Mouse (Mus musculus) limb, embryonic 14.5 days (tissue): ENCODE measurements at regions not wholly inside any gene's neighbourhood (a gene's known extent, or its start where the extent isn't known, plus 50 kb on each side); places are given as distances from the start of the nearest gene placed in this dataset.
A peak's percentile ranks its signal among the peaks of the same experiment; 100 is the strongest.

ENCODE experiments used
- ATAC-seq: fragments of 200-750 bp; cut with Nextera tagmentation; 2 replicates; pipeline ENCODE4 v1.8.0; 2017; ENCODE audit warnings: low read depth, moderate number of reproducible peaks, moderate TSS enrichment; ENCODE audit not compliant: low FRiP score
- DNase-seq: peaks from one replicate; pipeline ENCODE4 v3.0.0-alpha.2; 2015; ENCODE audit warnings: low spot score
- H3K27ac ChIP-seq: fragments of 300-500 bp; sonication (generic); replicated peaks from 2 replicates; pipeline ENCODE4 v1.5.1; 2014; ENCODE audit warnings: low read depth, mild to moderate bottlenecking, low read length, moderate library complexity, mixed read lengths
- H3K27me3 ChIP-seq: fragments of 300-500 bp; sonication (generic); 2 replicates; pipeline ENCODE4 v1.6.1; 2014; ENCODE audit warnings: low read length, mixed read lengths; ENCODE audit not compliant: control insufficient read depth, insufficient read depth
- H3K36me3 ChIP-seq: fragments of 300-500 bp; sonication (generic); 2 replicates; pipeline ENCODE4 v1.6.1; 2014; ENCODE audit warnings: mild to moderate bottlenecking, low read length, moderate library complexity, mixed read lengths; ENCODE audit not compliant: control insufficient read depth, insufficient read depth
- H3K4me1 ChIP-seq: fragments of 300-500 bp; sonication (generic); 2 replicates; pipeline ENCODE4 v1.6.1; 2014; ENCODE audit warnings: antibody characterized with exemption, low read length, mixed read lengths; ENCODE audit not compliant: control insufficient read depth, insufficient read depth
- H3K4me2 ChIP-seq: fragments of 300-500 bp; sonication (generic); replicated peaks from 2 replicates; pipeline ENCODE4 v1.6.1; 2014; ENCODE audit warnings: low read depth, mild to moderate bottlenecking, low read length, moderate library complexity; ENCODE audit not compliant: severe bottlenecking
- H3K4me3 ChIP-seq: fragments of 300-500 bp; sonication (generic); replicated peaks from 2 replicates; pipeline ENCODE4 v1.5.1; 2014; ENCODE audit warnings: low read length
- H3K9ac ChIP-seq: fragments of 300-500 bp; sonication (generic); 2 replicates; pipeline ENCODE4 v1.6.1; 2014; ENCODE audit warnings: mild to moderate bottlenecking, low read depth, low read length, moderate library complexity; ENCODE audit not compliant: severe bottlenecking
- H3K9me3 ChIP-seq: fragments of 300-500 bp; sonication (generic); 2 replicates; pipeline ENCODE4 v1.6.1; 2016; ENCODE audit warnings: low read length; ENCODE audit not compliant: control insufficient read depth
- POLR2A ChIP-seq: fragments of 200-500 bp; IDR thresholded peaks from 2 replicates; pipeline ENCODE4 v1.8.0; 2012; ENCODE audit warnings: inconsistent platforms, mild to moderate bottlenecking, moderate library complexity, borderline replicate concordance; ENCODE audit not compliant: insufficient read depth, insufficient read length; ENCODE audit errors: extremely low read depth
- WGBS: fragments of 180-500 bp; shearing (Covaris S2); extraction: QIAGEN DNeasy Blood & Tissue Kit; methylation state at CpG from one replicate; pipeline ENCODE4 v1.1.7; 2014; 5-methylcytosine and 5-hydroxymethylcytosine counted together

- H3K4me3 ChIP-seq, result no peak overlapping the region
- H3K27me3 ChIP-seq, result no peaks in the 10 kb centered on the region
- H3K4me2 ChIP-seq, result no peak overlapping the region
- no peak overlapping the region for H3K27ac ChIP-seq
- 44% methylated on average over 1 of the region's 1 CpGs for WGBS
- no peak for DNase-seq
- no peak for TF ChIP-seq POLR2A
- H3K9me3 ChIP-seq, result no peaks in the 10 kb centered on the region
- ATAC-seq, result no peak
- no peak overlapping the region for H3K9ac ChIP-seq
- no peaks in the 10 kb centered on the region for H3K4me1 ChIP-seq
- H3K36me3 ChIP-seq, result no peaks in the 10 kb centered on the region
Measured at GRCm38 (mm10) chr2:57865289-57865688, 132.4 kb upstream of the Galnt5 start.

- TF ChIP-seq POLR2A, result no peak
- WGBS, result 66% methylated on average over 2 of the region's 2 CpGs
- Histone ChIP-seq H3K36me3 (no peaks in the 10 kb centered on the region), H3K4me3 (no peak overlapping the region), H3K4me2 (no peak overlapping the region), H3K9ac (no peak overlapping the region), H3K9me3 (no peaks in the 10 kb centered on the region), H3K4me1 (no peaks in the 10 kb centered on the region), H3K27me3 (no peaks in the 10 kb centered on the region), H3K27ac (no peak overlapping the region)
- ATAC-seq, result no peak
- no peak for DNase-seq
Measured at GRCm38 (mm10) chr2:57868046-57868445, 129.6 kb upstream of the Galnt5 start.

- Histone ChIP-seq H3K4me3 (no peak overlapping the region), H3K36me3 (no peaks in the 10 kb centered on the region), H3K27ac (peak overlapping the region; percentile 41), H3K4me1 (no peaks in the 10 kb centered on the region; the same call in 1 of the 2 replicates), H3K9me3 (no peaks in the 10 kb centered on the region), H3K27me3 (no peaks in the 10 kb centered on the region), H3K9ac (no peak overlapping the region), H3K4me2 (no peak overlapping the region)
- TF ChIP-seq POLR2A, result no peak
- 87% methylated on average over 7 of the region's 7 CpGs for WGBS
- DNase-seq (no peak), ATAC-seq (no peak)
Measured at GRCm38 (mm10) chr2:57900168-57900567, 97.5 kb upstream of the Galnt5 start.

- H3K9me3 ChIP-seq, result no peaks in the 10 kb centered on the region
- no peak for TF ChIP-seq POLR2A
- DNase-seq (peak; percentile 72), ATAC-seq (peak; percentile 60; the same call in 1 of the 2 replicates)
- no peaks in the 10 kb centered on the region for H3K36me3 ChIP-seq
- no peaks in the 10 kb centered on the region for H3K27me3 ChIP-seq
- peak overlapping the region; percentile 41 for H3K27ac ChIP-seq
- H3K4me3 ChIP-seq, result no peak overlapping the region
- no peaks in the 10 kb centered on the region; the same call in 1 of the 2 replicates for H3K4me1 ChIP-seq
- no peak overlapping the region for H3K4me2 ChIP-seq
- WGBS, result 53% methylated on average over 9 of the region's 9 CpGs
- H3K9ac ChIP-seq, result no peak overlapping the region
Measured at GRCm38 (mm10) chr2:57900580-57901247, 97.0 kb upstream of the Galnt5 start.

- no peak for DNase-seq
- 90% methylated on average over 2 of the region's 2 CpGs for WGBS
- no peaks in the 10 kb centered on the region for H3K27me3 ChIP-seq
- no peak overlapping the region for H3K27ac ChIP-seq
- no peak overlapping the region for H3K4me3 ChIP-seq
- no peak overlapping the region for H3K9ac ChIP-seq
- ATAC-seq, result no peak
- no peaks in the 10 kb centered on the region for H3K36me3 ChIP-seq
- H3K4me2 ChIP-seq, result no peak overlapping the region
- no peaks in the 10 kb centered on the region; the same call in 1 of the 2 replicates for H3K4me1 ChIP-seq
- no peak for TF ChIP-seq POLR2A
- no peaks in the 10 kb centered on the region for H3K9me3 ChIP-seq
Measured at GRCm38 (mm10) chr2:57905184-57905583, 92.5 kb upstream of the Galnt5 start.

- no peak overlapping the region for H3K27ac ChIP-seq
- no peak overlapping the region for H3K9ac ChIP-seq
- H3K9me3 ChIP-seq, result no peaks in the 10 kb centered on the region
- no peak overlapping the region for H3K4me2 ChIP-seq
- no peak overlapping the region for H3K4me3 ChIP-seq
- TF ChIP-seq POLR2A, result no peak
- DNase-seq (no peak), ATAC-seq (no peak)
- no peaks in the 10 kb centered on the region for H3K27me3 ChIP-seq
- no peaks in the 10 kb centered on the region for H3K36me3 ChIP-seq
- WGBS, result 85% methylated on average over 5 of the region's 5 CpGs
- H3K4me1 ChIP-seq, result no peaks in the 10 kb centered on the region
Measured at GRCm38 (mm10) chr2:57906939-57907338, 90.7 kb upstream of the Galnt5 start.
